Mouse (Mus musculus) cerebellum, adult 2 months (tissue): ENCODE measurements around the gene Stx16. TPM values are rescaled to one million over a fixed set of nuclear protein-coding genes. Genes with fewer than 3 reads are reported as not detected.
A peak's percentile ranks its signal among the peaks of the same experiment; 100 is the strongest.

ENCODE experiments used
- DNase-seq, 2 experiments: peaks; one replicate each; pipeline ENCODE4 v3.0.0; 2021
- H3K27ac ChIP-seq: fragments of 200-500 bp; 2 replicates; pipeline ENCODE4 v1.5.1; 2012; ENCODE audit warnings: low read length, control low read depth, inconsistent platforms; ENCODE audit not compliant: insufficient read depth
- H3K27me3 ChIP-seq: fragments of 200-500 bp; 2 replicates; pipeline ENCODE4 v1.6.1; 2012; ENCODE audit warnings: inconsistent platforms, mild to moderate bottlenecking, low read length, moderate library complexity; ENCODE audit not compliant: control insufficient read depth, insufficient read depth
- H3K4me1 ChIP-seq: fragments of 200-500 bp; 2 replicates; pipeline ENCODE4 v1.6.1; 2011; ENCODE audit warnings: low read length; ENCODE audit not compliant: control insufficient read depth, insufficient read depth
- H3K4me3 ChIP-seq: fragments of 200-500 bp; replicated peaks from 2 replicates; pipeline ENCODE3; 2011; ENCODE audit warnings: mild to moderate bottlenecking, low read depth, low read length, control low read depth; ENCODE audit not compliant: insufficient read depth
- CTCF ChIP-seq: fragments of 200-500 bp; IDR thresholded peaks from 2 replicates; pipeline ENCODE4 v1.5.1; 2011; ENCODE audit warnings: low read depth, mild to moderate bottlenecking, control low read depth, low read length, moderate library complexity, borderline replicate concordance; ENCODE audit not compliant: insufficient read depth
- POLR2A ChIP-seq: fragments of 200-500 bp; IDR thresholded peaks from 2 replicates; pipeline ENCODE4 v1.6.1; 2011; ENCODE audit warnings: low read length, control low read depth, borderline replicate concordance; ENCODE audit not compliant: insufficient read depth
- WGBS: fragments of 180-500 bp; shearing (Covaris S2); methylation state at CpG from one replicate; pipeline ENCODE4 v1.1.7; 2018; 5-methylcytosine and 5-hydroxymethylcytosine counted together
- polyA plus RNA-seq: library from polyadenylated mRNA; depleted of rRNA; stranded (reverse); fragments of >200 nt; gene quantifications from 2 replicates; pipeline ENCODE4 v1.2.3, GENCODE M21; 2012

Gene Stx16
- polyA plus RNA-seq, 1 experiment = 81.7 TPM

GRCm38 (mm10) chr2:174067793-174068419 is 8.2 kb upstream of the Stx16 start:
- TF ChIP-seq POLR2A (no peak), CTCF (no peak)
- H3K27me3 ChIP-seq = no peaks in the 10 kb centered on the region
- DNase-seq = no peak

DNA sequence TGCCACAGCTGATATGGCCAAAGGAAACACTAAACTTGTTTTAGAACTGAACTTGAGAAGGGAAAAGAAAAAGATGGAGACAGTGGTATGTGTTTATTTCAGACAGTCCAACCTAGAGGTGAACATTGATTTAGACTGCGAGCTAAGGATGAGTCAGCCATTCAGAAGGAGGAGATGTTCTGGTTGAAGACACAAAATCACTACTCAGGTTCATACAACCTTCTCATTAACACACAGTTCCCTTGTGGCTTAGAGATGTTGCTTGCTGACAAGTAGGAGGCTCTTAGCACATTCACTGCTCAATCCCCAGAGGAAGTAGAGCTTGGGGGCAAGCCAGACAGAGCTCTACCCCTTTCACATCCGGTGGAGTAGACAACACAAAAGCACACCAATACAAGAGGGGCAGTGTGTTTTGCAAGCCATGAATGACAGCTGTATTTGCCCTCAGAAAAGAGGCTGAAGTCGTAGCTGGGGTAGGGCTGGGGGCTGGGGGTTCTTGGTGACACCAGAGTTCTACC is 6.5 kb upstream of the Stx16 start:
- WGBS = 55% methylated on average over 3 of the region's 3 CpGs
- TF ChIP-seq POLR2A = no peak
- TF ChIP-seq CTCF = no peak
- Histone ChIP-seq H3K27me3 (no peaks in the 10 kb centered on the region), H3K4me1 (no peaks in the 10 kb centered on the region), H3K4me3 (no peak overlapping the region), H3K27ac (no peak overlapping the region)
- DNase-seq = no peak

More at GRCm38 (mm10) chr2:174067793-174068419, 8.2 kb upstream of the Stx16 start:
- 76% methylated on average over 6 of the region's 6 CpGs for WGBS
- Histone ChIP-seq H3K4me3 (no peak overlapping the region), H3K4me1 (no peaks in the 10 kb centered on the region), H3K27ac (no peak overlapping the region)

- H3K27me3 ChIP-seq = no peaks in the 10 kb centered on the region
- DNase-seq = no peak
Observed at GRCm38 (mm10) chr2:174071406-174071805, 4.7 kb upstream of the Stx16 start.

GRCm38 (mm10) chr2:174073156-174073790 is 2.8 kb upstream of the Stx16 start:
- TF ChIP-seq POLR2A = no peak
- no peak for TF ChIP-seq CTCF
- Histone ChIP-seq H3K27me3 (no peaks in the 10 kb centered on the region), H3K27ac (no peak overlapping the region), H3K4me1 (peaks cover 6% of the 10 kb centered on the region; the same call in 1 of the 2 replicates), H3K4me3 (no peak overlapping the region)
- DNase-seq = no peak
- WGBS = 86% methylated on average over 5 of the region's 5 CpGs

More at GRCm38 (mm10) chr2:174071406-174071805, 4.7 kb upstream of the Stx16 start:
- TF ChIP-seq CTCF (no peak), POLR2A (no peak)
- Histone ChIP-seq H3K4me1 (peaks cover 6% of the 10 kb centered on the region; the same call in 1 of the 2 replicates), H3K4me3 (no peak overlapping the region), H3K27ac (no peak overlapping the region)
- WGBS = 84% methylated on average over 5 of the region's 5 CpGs

DNA sequence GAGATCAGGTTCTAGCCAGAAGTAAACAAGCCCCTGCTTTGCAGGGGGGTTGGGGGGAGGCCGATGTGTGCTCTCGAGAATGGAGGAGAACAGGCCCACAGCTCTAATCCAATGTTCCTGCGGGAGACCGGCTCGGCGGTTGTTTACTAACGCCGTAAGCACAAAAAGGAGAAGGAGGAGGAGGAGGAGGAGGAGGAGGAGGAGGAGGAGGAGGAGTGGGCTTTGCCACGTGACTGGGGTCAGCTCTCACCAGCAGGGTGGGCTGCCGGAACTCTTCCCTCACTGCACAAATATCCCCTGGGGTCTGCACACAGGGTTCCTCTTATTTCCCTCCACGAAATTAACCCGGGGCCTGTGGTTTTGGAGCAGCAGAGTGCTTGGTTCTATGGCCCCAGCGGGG is 1.5 kb upstream of the Stx16 start:
- Histone ChIP-seq H3K27me3 (no peaks in the 10 kb centered on the region), H3K4me1 (peaks cover 6% of the 10 kb centered on the region; the same call in 1 of the 2 replicates), H3K4me3 (peak overlapping the region; percentile 30), H3K27ac (no peak overlapping the region)
- peak in 1 of 2 experiments; percentile 19 for DNase-seq
- WGBS = 0% methylated on average over 7 of the region's 13 CpGs
- no peak for TF ChIP-seq CTCF
- TF ChIP-seq POLR2A = no peak

GRCm38 (mm10) chr2:174075072-174075570 is 987 bp upstream of the Stx16 start:
- peak overlapping the region; percentile 88 for H3K27ac ChIP-seq
- H3K4me3 ChIP-seq = peak overlapping the region; percentile 30
- 3% methylated on average over 22 of the region's 22 CpGs for WGBS
- no peaks in the 10 kb centered on the region for H3K27me3 ChIP-seq
- no peak for TF ChIP-seq POLR2A
- no peak for TF ChIP-seq CTCF
- peaks cover 6% of the 10 kb centered on the region; the same call in 1 of the 2 replicates for H3K4me1 ChIP-seq
- DNase-seq = peak; percentile 32 to 48

DNA sequence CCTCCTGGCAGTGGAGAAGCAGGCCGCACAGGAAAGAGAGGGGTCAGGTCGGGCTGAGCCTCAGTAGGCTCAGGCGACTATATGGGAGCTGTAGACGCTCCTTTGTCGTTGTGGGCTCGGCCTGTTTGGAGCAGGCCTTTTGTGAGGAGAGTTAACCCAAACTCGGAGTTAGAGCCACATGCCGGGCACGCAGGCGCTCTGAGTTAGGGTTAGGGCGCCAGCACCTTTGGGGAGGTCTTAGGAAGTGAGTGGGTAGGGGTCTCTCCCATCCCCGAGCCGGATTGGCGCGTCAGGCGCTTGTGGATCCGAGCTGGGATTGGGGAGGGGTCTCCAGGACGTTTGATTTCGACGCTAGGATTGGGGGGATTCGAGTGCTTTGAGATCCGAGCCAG is 321 bp downstream of the Stx16 start:
- TF ChIP-seq POLR2A = no peak
- TF ChIP-seq CTCF = no peak
- H3K27ac ChIP-seq = peak overlapping the region; percentile 62; the same call in 1 of the 2 replicates
- H3K4me1 ChIP-seq = peaks cover 9% of the 10 kb centered on the region
- DNase-seq = no peak
- H3K4me3 ChIP-seq = peak overlapping the region; percentile 84
- no peaks in the 10 kb centered on the region for H3K27me3 ChIP-seq
- WGBS = under 1% methylated on average over 22 of the region's 22 CpGs
